Comparison of ENCODE assay signal across 8 mouse cellular contexts in genomic region chr4:45407703-45408334, GRCm38 (mm10). TPM values are rescaled to one million over a fixed set of nuclear protein-coding genes. Genes with fewer than 3 reads are reported as not detected.
A peak's percentile ranks its signal among the peaks of the same experiment; 100 is the strongest.
DNase-seq lines count a peak whose midpoint lies in the region; ATAC-seq and TF ChIP-seq lines count a peak whose summit lies in the region.

No protein-coding gene starts in this region.

- peaks cover 44% of the 10 kb centered on the region for H3K4me1 ChIP-seq in heart, embryonic 10.5 days
- H3K4me1 ChIP-seq in embryonic fibroblast, embryonic 13.5 days (ENCODE audit: control insufficient read depth, insufficient read depth, low read length), result no peaks in the 10 kb centered on the region
- peaks cover 24% of the 10 kb centered on the region for H3K4me1 ChIP-seq in midbrain, embryonic 10.5 days

- H3K27me3 ChIP-seq in heart, embryonic 10.5 days (ENCODE audit: insufficient read depth, poor library complexity, severe bottlenecking), result 0 out of 2 replicates have a peak, but pooled peaks cover 9% of the 10 kb centered on the region
- H3K27me3 ChIP-seq in midbrain, embryonic 10.5 days (ENCODE audit: low read depth, poor library complexity, severe bottlenecking), result peaks cover 31% of the 10 kb centered on the region

- intact Hi-C loops in heart, postnatal 36 days (cut with DNase I), result loop anchor here (2.0 to 10.0 kb wide), 3 partner anchors 65 to 653 kb away; partner anchors contain the start of genes Dcaf10, Exosc3 and Zcchc7

- H3K36me3 ChIP-seq in heart, embryonic 10.5 days, result peaks cover 18% of the 10 kb centered on the region
- peaks cover 24% of the 10 kb centered on the region for H3K36me3 ChIP-seq in midbrain, embryonic 10.5 days

- H3K4me3 ChIP-seq in heart, embryonic 10.5 days, result peak overlapping the region; percentile 99
- H3K4me3 ChIP-seq in embryonic fibroblast, embryonic 13.5 days (ENCODE audit: insufficient read depth, low read length), result peak overlapping the region; percentile 95
- peak overlapping the region; percentile 98 for H3K4me3 ChIP-seq in midbrain, embryonic 10.5 days

- ATAC-seq in megakaryocyte progenitor cell, adult 5-6 weeks (replicated peaks; ENCODE audit: poor library complexity), result no peak

- H3K27ac ChIP-seq in heart, embryonic 10.5 days, result peak overlapping the region; percentile 98
- no peak overlapping the region; the same call in 1 of the 2 replicates for H3K27ac ChIP-seq in embryonic fibroblast, embryonic 13.5 days (ENCODE audit: insufficient read depth, low read length)
- H3K27ac ChIP-seq in midbrain, embryonic 10.5 days (replicated peaks), result peak overlapping the region; percentile 98

- no peak for DNase-seq in heart, embryonic 10.5 days (ENCODE audit: low spot score)
- no peak for DNase-seq in heart, postnatal 36 days
- DNase-seq in MN1 (ENCODE audit: low spot score), result peak; percentile 25
- DNase-seq in kidney, adult 8-10 months, result peak; percentile 76 to 83
- DNase-seq in midbrain, embryonic 10.5 days (ENCODE audit: low spot score), result peak; percentile 60
- no peak for DNase-seq in urinary bladder, adult 2 months (ENCODE audit: low spot score)

- WGBS in heart, embryonic 10.5 days, result 4% methylated on average over 19 of the region's 19 CpGs
- 3% methylated on average over 19 of the region's 19 CpGs for WGBS in midbrain, embryonic 10.5 days

- no peak for TF ChIP-seq CTCF in embryonic fibroblast, embryonic 13.5 days (IDR thresholded peaks at IDR 0.05; ENCODE audit: borderline replicate concordance, insufficient read depth, low read length)

- TF ChIP-seq POLR2A in embryonic fibroblast, embryonic 13.5 days (IDR thresholded peaks at IDR 0.05; ENCODE audit: low read depth, low read length), result no peak

- H3K9me3 ChIP-seq in heart, embryonic 10.5 days, result no peaks in the 10 kb centered on the region
- H3K9me3 ChIP-seq in midbrain, embryonic 10.5 days (replicated peaks), result no peaks in the 10 kb centered on the region

RNA-seq across cellular contexts. Expression of gene Slc25a51, which starts 0.7 kb away (rescaled TPM):
- polyA plus RNA-seq in heart, embryonic 10.5 days (2016; fragmentation: Nextera tagmentation; extraction: Ambion mirVana), result 66.2 and 77.3 TPM in 2 replicates
- total RNA-seq in heart, postnatal 36 days (2021), result 100 to 1,000 TPM; 107 to 111 TPM
- polyA plus RNA-seq in embryonic fibroblast, embryonic 13.5 days (2011; ENCODE audit: insufficient read length, low read depth, missing spikeins), result 65.9 and 83.6 TPM in 2 replicates
- 78.3 and 80.1 TPM in 2 replicates for polyA plus RNA-seq in midbrain, embryonic 10.5 days (2016; fragmentation: Nextera tagmentation; extraction: Ambion mirVana)
- 37.6 and 43.2 TPM in 2 replicates for total RNA-seq in megakaryocyte progenitor cell, adult 5-6 weeks (2015)
- 38.7 and 40.5 TPM in 2 replicates for total RNA-seq in megakaryocyte progenitor cell, adult 5-6 weeks (2017)
- polyA plus RNA-seq in urinary bladder, adult 2 months (2012; rRNA removed), result 67.1 and 71.5 TPM in 2 replicates

Comparison
In these comparisons a context has a peak if more than half of its experiments do, and no peak if none do; other contexts are left out.
1. DNase-seq: peak in MN1 (single experiment), kidney, adult 8-10 months (2 of 2) and midbrain, embryonic 10.5 days (single experiment); none in heart, embryonic 10.5 days (single experiment), heart, postnatal 36 days (0 of 2) and urinary bladder, adult 2 months (single experiment).
2. Peak in every context shown above with its lines, with median percentiles within 50 percentile points of each other: H3K4me3 ChIP-seq.